Mouse (Mus musculus) G1E (cell line): ENCODE measurements around the gene Usf1.

Experiments used
- CTCF ChIP-seq: IDR thresholded peaks from 2 replicates; pipeline ENCODE4 v1.5.1; 2012; ENCODE audit warnings: low read depth, low read length, inconsistent platforms, mixed read lengths
- POLR2AphosphoS5 ChIP-seq: IDR thresholded peaks from 2 replicates; pipeline ENCODE4 v1.6.1; 2012; ENCODE audit warnings: low read depth, low read length, inconsistent platforms; ENCODE audit not compliant: insufficient replicate concordance
- TAL1 ChIP-seq: conservative IDR thresholded peaks from 2 replicates; pipeline ENCODE4 v1.6.1; 2012; ENCODE audit warnings: low read depth, low read length, inconsistent platforms, mixed read lengths

- no peak for TF ChIP-seq TAL1
- no peak for TF ChIP-seq POLR2AphosphoS5
- TF ChIP-seq CTCF = no peak
Observed at GRCm38 (mm10) chr1:171445050-171445449, 33.9 kb downstream of the Usf1 start.
